Mouse (Mus musculus) gastrocnemius, postnatal 4 days (tissue): ENCODE measurements around the gene Maml1. TPM values are rescaled to one million over a fixed set of nuclear protein-coding genes. Genes with fewer than 3 reads are reported as not detected.

ENCODE experiments used
- microRNA-seq: library from miRNA; unstranded; fragments of <30 nt; microRNA quantifications from one replicate; pipeline ENCODE4 v1.2.0, GENCODE M21; 2021
- total RNA-seq, 2 experiments: library from RNA; stranded (reverse); gene quantifications; 2 replicates each; pipeline ENCODE4 v1.2.3; 2021

Maml1 gene
- total RNA-seq, 2 experiments from 2014 or later: 17.9 to 19.0 TPM

Small RNA genes lying within 50 kb of the gene (microRNA-seq; reads per million reads assigned to microRNA genes)
- gene Mir6919: not detected

Other genes starting within 250 kb of the Maml1 start
- 10 to 100 TPM; 36.1 to 37.3 TPM for gene Tbc1d9b, start 160.9 kb downstream of the Maml1 start, total RNA-seq
- 1 to 10 TPM; 9.7 to 9.8 TPM for gene Mrnip, start 117.9 kb downstream of the Maml1 start, total RNA-seq
- 100 to 1,000 TPM; 204 to 225 TPM for gene Sqstm1, start 81.5 kb downstream of the Maml1 start, total RNA-seq
- gene Mgat4b, start 81.4 kb downstream of the Maml1 start, total RNA-seq: 10 to 100 TPM; 37.0 to 40.1 TPM
- 1 to 10 TPM; 5.7 to 7.3 TPM for gene Ltc4s, start 53.7 kb downstream of the Maml1 start, total RNA-seq
- 100 to 1,000 TPM; 216 to 225 TPM for gene Canx, start 33.4 kb upstream of the Maml1 start, total RNA-seq
- gene Cby3, start 62.2 kb upstream of the Maml1 start, total RNA-seq: not detected
- gene Hnrnph1, start 84.7 kb upstream of the Maml1 start, total RNA-seq: 100 to 1,000 TPM; 217 to 271 TPM
- 10 to 100 TPM; 22.3 to 23.5 TPM for gene Rufy1, start 138.8 kb upstream of the Maml1 start, total RNA-seq